Mouse (Mus musculus) CH12.LX (cell line): Measurements from ENCODE around the gene Sp3. TPM values are rescaled to one million over a fixed set of nuclear protein-coding genes. Genes with fewer than 3 reads are reported as not detected.

Source experiments
- DNase-seq: peaks from one replicate; pipeline ENCODE4 v3.0.0-alpha.2; 2013; ENCODE audit errors: extremely low read depth
- H3K27ac ChIP-seq: 2 replicates; pipeline ENCODE4 v1.5.1; 2012; ENCODE audit warnings: low read depth, mild to moderate bottlenecking, control low read depth, moderate library complexity; ENCODE audit not compliant: insufficient read depth
- H3K27me3 ChIP-seq: replicated peaks from 2 replicates; pipeline ENCODE3; 2012; ENCODE audit warnings: inconsistent platforms
- H3K36me3 ChIP-seq, 2 experiments: replicated peaks in 1 of 2; 2 replicates each; pipeline versions ENCODE3 to v1.6.1; 2012; ENCODE audit warnings: inconsistent platforms in 1 of 2, low read length in 1 of 2, mild to moderate bottlenecking in 1 of 2, mixed read lengths in 1 of 2, moderate library complexity in 1 of 2; ENCODE audit not compliant: control insufficient read depth in 1 of 2, insufficient read depth in 1 of 2
- H3K4me1 ChIP-seq, 2 experiments: 2 replicates each; pipeline ENCODE4 v1.6.1; 2012; ENCODE audit warnings: inconsistent platforms in 1 of 2, moderate library complexity in 1 of 2; ENCODE audit not compliant: insufficient read depth in 2 of 2, control insufficient read depth in 1 of 2
- H3K4me2 ChIP-seq: 2 replicates; pipeline ENCODE4 v1.6.1; 2012; ENCODE audit warnings: low read depth, mild to moderate bottlenecking, control low read depth; ENCODE audit not compliant: poor library complexity, insufficient read depth, severe bottlenecking
- H3K4me3 ChIP-seq, 3 experiments: fragments of 150-350 bp in 1 of 3; sonication (generic) in 1 of 3; replicated peaks in 1 of 3; 2 replicates each; pipeline versions ENCODE3 to v1.5.1; 2011 to 2012; ENCODE audit warnings: low read depth in 2 of 3, low read length in 2 of 3, mild to moderate bottlenecking in 2 of 3, moderate library complexity in 2 of 3, control low read depth in 1 of 3, improper control_type of control experiment in 1 of 3, inconsistent platforms in 1 of 3, mixed read lengths in 1 of 3; ENCODE audit not compliant: poor library complexity in 1 of 3
- H3K79me2 ChIP-seq: replicated peaks from 2 replicates; pipeline ENCODE4 v1.6.1; 2012; ENCODE audit warnings: mild to moderate bottlenecking, moderate library complexity; ENCODE audit not compliant: control insufficient read depth, poor library complexity, insufficient read depth, severe bottlenecking; ENCODE audit errors: extremely low read depth
- H3K9ac ChIP-seq: 2 replicates; pipeline ENCODE4 v1.6.1; 2012; ENCODE audit warnings: low read depth, mild to moderate bottlenecking, control low read depth, moderate library complexity; ENCODE audit not compliant: insufficient read depth
- H3K9me3 ChIP-seq: replicated peaks from 2 replicates; pipeline ENCODE3; 2012; ENCODE audit warnings: low read length, inconsistent platforms, mixed read lengths
- CTCF ChIP-seq, 2 experiments: IDR thresholded peaks in 1 of 2; conservative IDR thresholded peaks in 1 of 2; 2 replicates each; pipeline ENCODE4 v1.5.1; 2011 to 2012; ENCODE audit warnings: low read depth in 2 of 2, low read length in 2 of 2, improper control_type of control experiment in 1 of 2, inconsistent platforms in 1 of 2, mild to moderate bottlenecking in 1 of 2, moderate library complexity in 1 of 2
- E2F4 ChIP-seq: IDR thresholded peaks from 2 replicates; pipeline ENCODE4 v1.6.1; 2011; ENCODE audit warnings: low read depth, low read length, improper control_type of control experiment; ENCODE audit not compliant: insufficient replicate concordance
- IRF4 ChIP-seq: IDR thresholded peaks from 2 replicates; pipeline ENCODE4 v1.6.1; 2014; ENCODE audit warnings: low read depth, mild to moderate bottlenecking, inconsistent platforms, low read length, improper control_type of control experiment
- KAT2A ChIP-seq: IDR thresholded peaks from 2 replicates; pipeline ENCODE4 v1.6.1; 2012; ENCODE audit warnings: low read length, improper control_type of control experiment, inconsistent platforms; ENCODE audit not compliant: insufficient replicate concordance
- MEF2A ChIP-seq: IDR thresholded peaks from 2 replicates; pipeline ENCODE4 v1.6.1; 2014; ENCODE audit warnings: low read depth, mild to moderate bottlenecking, inconsistent platforms, low read length, improper control_type of control experiment, borderline replicate concordance
- MXI1 ChIP-seq: IDR thresholded peaks from 2 replicates; pipeline ENCODE4 v1.6.1; 2011; ENCODE audit warnings: mild to moderate bottlenecking, low read depth, low read length, improper control_type of control experiment
- MYC ChIP-seq: IDR thresholded peaks from 2 replicates; pipeline ENCODE4 v1.6.1; 2011; ENCODE audit warnings: low read depth, mild to moderate bottlenecking, improper control_type of control experiment, low read length
- RAD21 ChIP-seq: IDR thresholded peaks from 2 replicates; pipeline ENCODE4 v1.6.1; 2011; ENCODE audit warnings: low read depth, mild to moderate bottlenecking, low read length, improper control_type of control experiment, moderate library complexity
- SMC3 ChIP-seq: IDR thresholded peaks from 2 replicates; pipeline ENCODE4 v1.6.1; 2011; ENCODE audit warnings: low read depth, low read length, improper control_type of control experiment
- ZC3H11A ChIP-seq: IDR thresholded peaks from 2 replicates; pipeline ENCODE4 v1.6.1; 2012; ENCODE audit warnings: low read depth, mild to moderate bottlenecking, inconsistent platforms, low read length, improper control_type of control experiment
- ZKSCAN1 ChIP-seq: IDR thresholded peaks from 2 replicates; pipeline ENCODE4 v1.6.1; 2012; ENCODE audit warnings: low read depth, inconsistent platforms, low read length, improper control_type of control experiment, borderline replicate concordance
- ZMIZ1 ChIP-seq: IDR thresholded peaks from 2 replicates; pipeline ENCODE4 v1.6.1; 2012; ENCODE audit warnings: low read depth, mild to moderate bottlenecking, inconsistent platforms, low read length, improper control_type of control experiment
- ZNF384 ChIP-seq: IDR thresholded peaks from 2 replicates; pipeline ENCODE4 v1.6.1; 2012; ENCODE audit warnings: low read depth, low read length, improper control_type of control experiment, inconsistent platforms
- dilution Hi-C: fragments of 300-500 bp; cut with MboI; formaldehyde crosslinking; loops from 2 replicates; pipeline ENCODE4 v1.14.3; 2020; ENCODE audit warnings: low sequenced_read_pairs; ENCODE audit not compliant: extremely low pct_unique_long_range_greater_than_20kb, extremely low pct_ligation_motif_present
- in situ Hi-C: fragments of 300-500 bp; cut with MboI; formaldehyde crosslinking; loops from 3 replicates; pipeline ENCODE4 v1.14.3; 2019; ENCODE audit warnings: low sequenced_read_pairs, low pct_ligation_motif_present, low pct_unique_long_range_greater_than_20kb, mixed read lengths
- polyA plus RNA-seq: library from polyadenylated mRNA; unstranded; fragments of >175 nt; gene quantifications from 2 replicates; pipeline ENCODE4 v1.2.1, GENCODE M21; 2012; ENCODE audit warnings: low read depth; ENCODE audit not compliant: insufficient read length
- total RNA-seq, 2 experiments: library from RNA; depleted of rRNA; stranded (reverse); fragments of 300-350 nt in 1 of 2; fragments of >200 nt in 1 of 2; gene quantifications; 2 replicates each; pipeline ENCODE4 v1.2.3; 2012 to 2014

The Sp3 gene
- total and polyA plus RNA-seq, 3 experiments: 37.7 to 86.8 (median 40.4) TPM

- H3K4me2 ChIP-seq: no peak overlapping the region
- in situ Hi-C loops (loop anchor here (5.0 to 25.0 kb wide), 2 partner anchors 87 to 317 kb away; no protein-coding TSS in a partner anchor), dilution Hi-C loops (no loop called here)
- H3K9me3 ChIP-seq: no peaks in the 10 kb centered on the region
- TF ChIP-seq SMC3 (peak; percentile 35), CTCF (conservative IDR thresholded peaks at IDR 0.05 in 1 of 2, IDR thresholded peaks at IDR 0.05 in 1 of 2; ENCODE audit: low read depth in 2 of 2, low read length in 2 of 2) (peak in 1 of 2 experiments; percentile 41; a peak in 2 of 4 replicates), ZC3H11A (no peak), MXI1 (no peak), RAD21 (peak; percentile 38)
- H3K9ac ChIP-seq: no peak overlapping the region
- H3K27me3 ChIP-seq: no peaks in the 10 kb centered on the region
- peaks cover 78% of the 10 kb centered on the region for H3K79me2 ChIP-seq
- no peak overlapping the region for H3K27ac ChIP-seq
- H3K4me1 ChIP-seq: peaks cover 3 to 26% of the 10 kb centered on the region in 2 experiments
- DNase-seq: no peak
- H3K4me3 ChIP-seq: no peak overlapping the region
- H3K36me3 ChIP-seq: peaks cover 25 to 64% of the 10 kb centered on the region in 2 experiments
Measured at GRCm38 (mm10) chr2:72970302-72970701, 9.9 kb downstream of the Sp3 start.

- dilution Hi-C loops (no loop called here), in situ Hi-C loops (loop anchor here (25.0 kb wide), 1 partner anchor 319 kb away; no protein-coding TSS in a partner anchor)
Measured at GRCm38 (mm10) chr2:72968536-72968935, 11.7 kb downstream of the Sp3 start.

GRCm38 (mm10) chr2:72965450-72965849 is 14.8 kb downstream of the Sp3 start:
- H3K79me2 ChIP-seq: peaks cover 82% of the 10 kb centered on the region
- dilution Hi-C loops: no loop called here
- no peak overlapping the region for H3K4me3 ChIP-seq
- no peaks in the 10 kb centered on the region for H3K27me3 ChIP-seq
- no peak overlapping the region for H3K27ac ChIP-seq
- in situ Hi-C loops: loop anchor here (25.0 kb wide), 1 partner anchor 322 kb away; no protein-coding TSS in a partner anchor
- no peak for DNase-seq
- H3K36me3 ChIP-seq: peaks cover 29 to 71% of the 10 kb centered on the region in 2 experiments
- no peak overlapping the region for H3K9ac ChIP-seq
- H3K4me2 ChIP-seq: no peak overlapping the region
- TF ChIP-seq ZMIZ1 (no peak), IRF4 (no peak), MEF2A (no peak), KAT2A (no peak)
- TF ChIP-seq, all 38 proteins: peak for 0
- H3K4me1 ChIP-seq: peaks cover 3 to 14% of the 10 kb centered on the region in 2 experiments
- no peaks in the 10 kb centered on the region for H3K9me3 ChIP-seq

More at GRCm38 (mm10) chr2:72968536-72968935, 11.7 kb downstream of the Sp3 start:
- Histone ChIP-seq H3K79me2 (peaks cover 84% of the 10 kb centered on the region), H3K27ac (no peak overlapping the region), H3K9ac (no peak overlapping the region), H3K36me3 (peaks cover 27 to 69% of the 10 kb centered on the region in 2 experiments), H3K4me1 (peaks cover 3 to 13% of the 10 kb centered on the region in 2 experiments), H3K9me3 (no peaks in the 10 kb centered on the region), H3K4me3 (no peak overlapping the region), H3K4me2 (no peak overlapping the region), H3K27me3 (no peaks in the 10 kb centered on the region)
- DNase-seq: no peak
- TF ChIP-seq MYC: no peak
- no peak for TF ChIP-seq ZNF384
- TF ChIP-seq ZKSCAN1: no peak
- TF ChIP-seq ZC3H11A: no peak
- no peak for TF ChIP-seq E2F4
